Mouse (Mus musculus): ENCODE measurements around the gene Mas1. TPM values are rescaled to one million over a fixed set of nuclear protein-coding genes. Genes with fewer than 3 reads are reported as not detected.

Gene Mas1
- total and polyA plus RNA-seq, 2 experiments from 2014 or later: 0.10 to 0.19 TPM

- no peak overlapping the region for H3K4me2 ChIP-seq (ENCODE audit: low read depth, low read length)
- no peaks in the 10 kb centered on the region for H3K9me3 ChIP-seq (ENCODE audit: low read length)
- WGBS: 57% methylated on average over 3 of the region's 3 CpGs
- DNase-seq (ENCODE audit: low spot score) (no peak), ATAC-seq (no peak)
- H3K27ac ChIP-seq: no peak overlapping the region
- no peaks in the 10 kb centered on the region for H3K4me1 ChIP-seq (ENCODE audit: insufficient read depth, low read length)
- no peaks in the 10 kb centered on the region for H3K36me3 ChIP-seq (ENCODE audit: insufficient read depth, low read length)
- H3K27me3 ChIP-seq (ENCODE audit: insufficient read depth, low read length): no peaks in the 10 kb centered on the region
- no peak overlapping the region for H3K9ac ChIP-seq (replicated peaks; ENCODE audit: low read length)
- H3K4me3 ChIP-seq (ENCODE audit: low read length): no peak overlapping the region
- no peak for TF ChIP-seq CTCF (IDR thresholded peaks at IDR 0.05; ENCODE audit: low read depth)
Observed at GRCm38 (mm10) chr17:12857395-12857794, 10.5 kb downstream of the Mas1 start.

- TF ChIP-seq CTCF (IDR thresholded peaks at IDR 0.05; ENCODE audit: low read depth): no peak
- Histone ChIP-seq H3K27me3 (ENCODE audit: insufficient read depth, low read length) (no peaks in the 10 kb centered on the region), H3K4me1 (ENCODE audit: insufficient read depth, low read length) (no peaks in the 10 kb centered on the region), H3K4me2 (ENCODE audit: low read depth, low read length) (no peak overlapping the region), H3K9ac (replicated peaks; ENCODE audit: low read length) (no peak overlapping the region), H3K4me3 (ENCODE audit: low read length) (no peak overlapping the region), H3K27ac (no peak overlapping the region), H3K36me3 (ENCODE audit: insufficient read depth, low read length) (no peaks in the 10 kb centered on the region), H3K9me3 (ENCODE audit: low read length) (no peaks in the 10 kb centered on the region)
- ATAC-seq (no peak), DNase-seq (ENCODE audit: low spot score) (no peak)
- 92% methylated on average over 11 of the region's 11 CpGs for WGBS
Observed at GRCm38 (mm10) chr17:12854386-12854785, 13.6 kb downstream of the Mas1 start.

GRCm38 (mm10) chr17:12853821-12854220, 14.1 kb downstream of the Mas1 start:
- no peak for TF ChIP-seq CTCF (IDR thresholded peaks at IDR 0.05; ENCODE audit: low read depth)
- H3K9me3 ChIP-seq (ENCODE audit: low read length): no peaks in the 10 kb centered on the region
- DNase-seq (ENCODE audit: low spot score) (no peak), ATAC-seq (no peak)
- H3K27ac ChIP-seq: no peak overlapping the region
- WGBS: 79% methylated on average over 2 of the region's 2 CpGs
- no peak overlapping the region for H3K9ac ChIP-seq (replicated peaks; ENCODE audit: low read length)
- no peaks in the 10 kb centered on the region for H3K27me3 ChIP-seq (ENCODE audit: insufficient read depth, low read length)
- no peak overlapping the region for H3K4me2 ChIP-seq (ENCODE audit: low read depth, low read length)
- no peaks in the 10 kb centered on the region for H3K4me1 ChIP-seq (ENCODE audit: insufficient read depth, low read length)
- no peaks in the 10 kb centered on the region for H3K36me3 ChIP-seq (ENCODE audit: insufficient read depth, low read length)
- H3K4me3 ChIP-seq (ENCODE audit: low read length): no peak overlapping the region

GRCm38 (mm10) chr17:12851689-12852088, 16.3 kb downstream of the Mas1 start:
- WGBS: 53% methylated on average over 11 of the region's 11 CpGs
- no peak overlapping the region for H3K9ac ChIP-seq (replicated peaks; ENCODE audit: low read length)
- no peak for TF ChIP-seq CTCF (IDR thresholded peaks at IDR 0.05; ENCODE audit: low read depth)
- no peaks in the 10 kb centered on the region for H3K27me3 ChIP-seq (ENCODE audit: insufficient read depth, low read length)
- H3K4me3 ChIP-seq (ENCODE audit: low read length): no peak overlapping the region
- DNase-seq (ENCODE audit: low spot score): no peak
- no peak overlapping the region for H3K27ac ChIP-seq
- ATAC-seq: no peak
- no peaks in the 10 kb centered on the region for H3K4me1 ChIP-seq (ENCODE audit: insufficient read depth, low read length)
- no peaks in the 10 kb centered on the region for H3K36me3 ChIP-seq (ENCODE audit: insufficient read depth, low read length)
- H3K4me2 ChIP-seq (ENCODE audit: low read depth, low read length): no peak overlapping the region
- H3K9me3 ChIP-seq (ENCODE audit: low read length): no peaks in the 10 kb centered on the region

- ATAC-seq (no peak), DNase-seq (ENCODE audit: low spot score) (peak; percentile 20)
- Histone ChIP-seq H3K4me3 (ENCODE audit: low read length) (no peak overlapping the region), H3K4me1 (ENCODE audit: insufficient read depth, low read length) (no peaks in the 10 kb centered on the region), H3K9ac (replicated peaks; ENCODE audit: low read length) (no peak overlapping the region), H3K36me3 (ENCODE audit: insufficient read depth, low read length) (no peaks in the 10 kb centered on the region), H3K9me3 (ENCODE audit: low read length) (no peaks in the 10 kb centered on the region), H3K27me3 (ENCODE audit: insufficient read depth, low read length) (no peaks in the 10 kb centered on the region), H3K4me2 (ENCODE audit: low read depth, low read length) (no peak overlapping the region), H3K27ac (no peak overlapping the region)
- 73% methylated on average over 8 of the region's 8 CpGs for WGBS
- TF ChIP-seq CTCF (IDR thresholded peaks at IDR 0.05; ENCODE audit: low read depth): no peak
Observed at GRCm38 (mm10) chr17:12849778-12850382, 18.1 kb downstream of the Mas1 start.

GRCm38 (mm10) chr17:12847736-12848135, 20.2 kb downstream of the Mas1 start:
- WGBS: 67% methylated on average over 4 of the region's 4 CpGs
- no peaks in the 10 kb centered on the region for H3K4me1 ChIP-seq (ENCODE audit: insufficient read depth, low read length)
- H3K4me3 ChIP-seq (ENCODE audit: low read length): no peak overlapping the region
- no peak overlapping the region for H3K4me2 ChIP-seq (ENCODE audit: low read depth, low read length)
- no peak overlapping the region for H3K9ac ChIP-seq (replicated peaks; ENCODE audit: low read length)
- DNase-seq (ENCODE audit: low spot score) (no peak), ATAC-seq (no peak)
- no peaks in the 10 kb centered on the region for H3K27me3 ChIP-seq (ENCODE audit: insufficient read depth, low read length)
- TF ChIP-seq CTCF (IDR thresholded peaks at IDR 0.05; ENCODE audit: low read depth): no peak
- H3K9me3 ChIP-seq (ENCODE audit: low read length): no peaks in the 10 kb centered on the region
- H3K27ac ChIP-seq: no peak overlapping the region
- H3K36me3 ChIP-seq (ENCODE audit: insufficient read depth, low read length): no peaks in the 10 kb centered on the region

GRCm38 (mm10) chr17:12846474-12846873, 21.5 kb downstream of the Mas1 start:
- no peak overlapping the region for H3K4me3 ChIP-seq (ENCODE audit: low read length)
- WGBS: 76% methylated on average over 5 of the region's 5 CpGs
- no peaks in the 10 kb centered on the region for H3K36me3 ChIP-seq (ENCODE audit: insufficient read depth, low read length)
- no peak overlapping the region for H3K9ac ChIP-seq (replicated peaks; ENCODE audit: low read length)
- peak; percentile 52 for DNase-seq (ENCODE audit: low spot score)
- no peak overlapping the region for H3K4me2 ChIP-seq (ENCODE audit: low read depth, low read length)
- no peaks in the 10 kb centered on the region for H3K9me3 ChIP-seq (ENCODE audit: low read length)
- no peak for TF ChIP-seq CTCF (IDR thresholded peaks at IDR 0.05; ENCODE audit: low read depth)
- no peaks in the 10 kb centered on the region for H3K27me3 ChIP-seq (ENCODE audit: insufficient read depth, low read length)
- 0 out of 2 replicates have a peak, but pooled peaks have one; percentile 24 for ATAC-seq
- H3K4me1 ChIP-seq (ENCODE audit: insufficient read depth, low read length): no peaks in the 10 kb centered on the region
- no peak overlapping the region for H3K27ac ChIP-seq

Data from hindbrain, postnatal 0 days (tissue).